Mouse (Mus musculus) C2C12 (cell line): Measurements from ENCODE around the gene Desi1. TPM values are rescaled to one million over a fixed set of nuclear protein-coding genes. Genes with fewer than 3 reads are reported as not detected.

Experiments used
- H3K27me3 ChIP-seq: one replicate; pipeline ENCODE4 v1.6.1; 2011; ENCODE audit not compliant: control insufficient read depth, insufficient read depth, insufficient read length
- H3K36me3 ChIP-seq: one replicate; pipeline ENCODE4 v1.6.1; 2011; ENCODE audit not compliant: control insufficient read depth, insufficient read depth
- H3K4me3 ChIP-seq: one replicate; pipeline ENCODE4 v1.5.1; 2011; ENCODE audit warnings: mild to moderate bottlenecking, control low read depth; ENCODE audit not compliant: poor library complexity, insufficient read depth, severe bottlenecking
- H3K79me2 ChIP-seq: one replicate; pipeline ENCODE4 v1.6.1; 2011; ENCODE audit not compliant: control insufficient read depth, insufficient read depth
- H3K79me3 ChIP-seq: one replicate; pipeline ENCODE4 v1.6.1; 2011; ENCODE audit warnings: low read depth, control low read depth
- H3ac ChIP-seq: one replicate; pipeline ENCODE3; 2011; ENCODE audit warnings: low read depth; ENCODE audit not compliant: control insufficient read depth, insufficient read length
- CEBPB ChIP-seq: IDR thresholded peaks from one replicate; pipeline ENCODE4 v1.6.1; 2011; ENCODE audit warnings: low read depth, mild to moderate bottlenecking, control low read depth, moderate library complexity
- CTCF ChIP-seq: IDR thresholded peaks from one replicate; pipeline ENCODE4 v1.5.1; 2011; ENCODE audit not compliant: control insufficient read depth, insufficient read depth, insufficient read length
- FOSL1 ChIP-seq: IDR thresholded peaks from one replicate; pipeline ENCODE4 v1.8.0; 2011; ENCODE audit warnings: mild to moderate bottlenecking, low read length; ENCODE audit not compliant: poor library complexity, insufficient read depth, severe bottlenecking
- MAX ChIP-seq: IDR thresholded peaks from one replicate; pipeline ENCODE4 v1.6.1; 2011; ENCODE audit warnings: mild to moderate bottlenecking, control low read depth
- MYOD1 ChIP-seq: IDR thresholded peaks from one replicate; pipeline ENCODE4 v1.6.1; 2011; ENCODE audit warnings: low read depth; ENCODE audit not compliant: control insufficient read depth, insufficient read length
- MYOG ChIP-seq: IDR thresholded peaks from one replicate; pipeline ENCODE4 v1.6.1; 2011; ENCODE audit not compliant: control insufficient read depth, insufficient read length; ENCODE audit errors: extremely low read depth
- USF1 ChIP-seq: IDR thresholded peaks from one replicate; pipeline ENCODE4 v1.6.1; 2011; ENCODE audit warnings: low read depth, mild to moderate bottlenecking, control low read depth, moderate library complexity
- polyA plus RNA-seq: library from polyadenylated mRNA; unstranded; fragments of >200 nt; fragmentation: generic; extraction: Trizol; gene quantifications from one replicate; pipeline ENCODE4 v1.2.1, GENCODE M21; 2012; ENCODE audit warnings: missing spikeins

Gene Desi1
- polyA plus RNA-seq, 1 experiment = 56.6 TPM

- H3K36me3 ChIP-seq = peaks cover 52% of the 10 kb centered on the region
- peaks cover 53% of the 10 kb centered on the region for H3K79me3 ChIP-seq
- TF ChIP-seq MYOG = no peak
- no peak for TF ChIP-seq CEBPB
- no peak for TF ChIP-seq CTCF
- TF ChIP-seq FOSL1 = no peak
- no peak for TF ChIP-seq USF1
- TF ChIP-seq MYOD1 = no peak
- no peak for TF ChIP-seq MAX
- no peak overlapping the region for H3ac ChIP-seq
- no peaks in the 10 kb centered on the region for H3K27me3 ChIP-seq
- H3K4me3 ChIP-seq = no peak overlapping the region
- peaks cover 67% of the 10 kb centered on the region for H3K79me2 ChIP-seq
Observed at GRCm38 (mm10) chr15:82044166-82044784, 10.6 kb upstream of the Desi1 start.

GRCm38 (mm10) chr15:82040650-82041049, 7.0 kb upstream of the Desi1 start:
- H3K4me3 ChIP-seq = no peak overlapping the region
- peaks cover 80% of the 10 kb centered on the region for H3K36me3 ChIP-seq
- TF ChIP-seq CTCF (peak; percentile 86), MAX (no peak), MYOG (no peak), USF1 (no peak), MYOD1 (no peak), CEBPB (no peak), FOSL1 (no peak)
- H3K79me3 ChIP-seq = peaks cover 38% of the 10 kb centered on the region
- peaks cover 49% of the 10 kb centered on the region for H3K79me2 ChIP-seq
- no peaks in the 10 kb centered on the region for H3K27me3 ChIP-seq
- H3ac ChIP-seq = no peak overlapping the region

DNA sequence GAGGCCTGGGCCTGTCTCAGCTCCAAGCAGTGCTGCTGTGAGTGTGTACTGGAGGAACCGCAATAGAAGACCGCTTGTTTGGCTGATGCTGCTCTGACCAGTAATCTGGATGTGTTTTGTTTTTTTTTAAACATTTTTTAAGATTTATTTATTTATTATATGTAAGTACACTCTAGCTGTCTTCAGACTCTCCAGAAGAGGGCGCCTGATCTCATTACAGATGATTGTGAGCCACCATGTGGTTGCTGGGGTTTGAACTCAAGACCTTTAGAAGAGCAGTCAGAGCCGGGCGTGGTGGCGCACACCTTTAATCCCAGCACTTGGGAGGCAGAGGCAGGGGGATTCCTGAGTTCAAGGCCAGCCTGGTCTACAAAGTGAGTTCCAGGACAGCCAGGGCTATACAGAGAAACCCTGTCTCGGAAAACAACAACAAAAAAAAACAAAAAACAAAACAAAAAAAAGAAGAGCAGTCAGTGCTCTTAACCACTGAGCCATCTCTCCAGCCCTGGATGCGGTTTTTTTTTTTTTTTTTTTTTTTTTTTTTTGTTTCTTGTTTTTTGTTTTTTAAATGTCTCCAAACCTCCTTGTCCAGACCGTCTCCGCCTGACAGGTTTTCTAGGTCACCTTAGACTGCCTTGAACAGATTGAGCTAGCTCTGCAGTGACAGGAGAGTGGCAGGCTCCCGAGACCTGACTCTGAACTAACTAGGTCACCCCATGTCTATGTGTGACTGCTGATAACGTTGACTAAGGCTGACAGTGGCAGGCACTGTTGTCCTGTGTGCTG, 2.4 kb upstream of the Desi1 start:
- TF ChIP-seq USF1 (no peak), CEBPB (no peak), MYOG (no peak), MAX (no peak), FOSL1 (no peak), MYOD1 (no peak), CTCF (no peak)
- H3ac ChIP-seq = no peak overlapping the region
- H3K79me2 ChIP-seq = peaks cover 12% of the 10 kb centered on the region
- no peak overlapping the region for H3K4me3 ChIP-seq
- H3K36me3 ChIP-seq = peaks cover 88% of the 10 kb centered on the region
- no peaks in the 10 kb centered on the region for H3K27me3 ChIP-seq
- peaks cover 5% of the 10 kb centered on the region for H3K79me3 ChIP-seq

GRCm38 (mm10) chr15:82032386-82032785, 1.3 kb downstream of the Desi1 start:
- H3ac ChIP-seq = no peak overlapping the region
- H3K27me3 ChIP-seq = no peaks in the 10 kb centered on the region
- TF ChIP-seq CTCF (no peak), USF1 (no peak), MYOD1 (no peak), CEBPB (no peak), MYOG (no peak), FOSL1 (no peak), MAX (no peak)
- H3K79me2 ChIP-seq = no peaks in the 10 kb centered on the region
- H3K79me3 ChIP-seq = no peaks in the 10 kb centered on the region
- peaks cover 84% of the 10 kb centered on the region for H3K36me3 ChIP-seq
- no peak overlapping the region for H3K4me3 ChIP-seq

GRCm38 (mm10) chr15:82027726-82028125, 5.9 kb downstream of the Desi1 start:
- H3ac ChIP-seq = no peak overlapping the region

DNA sequence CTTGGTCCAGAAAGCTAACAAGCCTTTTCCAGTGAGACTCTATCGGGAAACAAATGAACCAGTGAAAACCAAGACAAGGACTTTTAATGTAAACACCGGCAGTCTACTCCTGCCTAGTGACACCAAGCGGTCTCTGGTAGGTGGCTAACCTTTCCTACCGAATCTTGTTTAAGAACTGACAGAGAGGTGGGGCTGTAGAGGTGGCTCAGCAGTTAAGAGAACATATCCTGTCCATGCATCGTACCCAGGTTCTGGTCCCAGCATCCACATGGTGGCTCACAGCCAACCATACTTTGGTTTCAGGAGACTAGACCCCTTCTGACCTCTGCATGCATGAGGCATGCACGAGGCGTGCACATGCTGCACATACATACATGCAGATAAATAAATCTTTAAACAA, 6.4 kb downstream of the Desi1 start:
- Histone ChIP-seq H3ac (no peak overlapping the region), H3K36me3 (peaks cover 93% of the 10 kb centered on the region), H3K79me3 (no peaks in the 10 kb centered on the region), H3K27me3 (no peaks in the 10 kb centered on the region), H3K4me3 (no peak overlapping the region), H3K79me2 (no peaks in the 10 kb centered on the region)
- TF ChIP-seq MAX = no peak

More at GRCm38 (mm10) chr15:82027726-82028125, 5.9 kb downstream of the Desi1 start:
- H3K27me3 ChIP-seq = no peaks in the 10 kb centered on the region
- TF ChIP-seq CTCF = no peak
- no peak for TF ChIP-seq MAX
- no peak for TF ChIP-seq CEBPB
- no peak for TF ChIP-seq FOSL1
- TF ChIP-seq MYOD1 = no peak
- H3K36me3 ChIP-seq = peaks cover 92% of the 10 kb centered on the region
- no peak overlapping the region for H3K4me3 ChIP-seq
- H3K79me2 ChIP-seq = no peaks in the 10 kb centered on the region
- H3K79me3 ChIP-seq = no peaks in the 10 kb centered on the region
